ENCODE assay signal across 8 mouse cellular contexts in genomic region chr10:42957881-42958651, GRCm38 (mm10).
DNase-seq lines count a peak whose midpoint lies in the region; ATAC-seq and TF ChIP-seq lines count a peak whose summit lies in the region.

No protein-coding gene starts in this region.

- H3K9me3 ChIP-seq in embryonic facial prominence, embryonic 12.5 days: no peaks in the 10 kb centered on the region
- H3K9me3 ChIP-seq in heart, embryonic 11.5 days (replicated peaks; ENCODE audit: control insufficient read depth, low read length): no peaks in the 10 kb centered on the region
- H3K9me3 ChIP-seq in kidney, embryonic 15.5 days (replicated peaks): no peaks in the 10 kb centered on the region

- peaks cover 26% of the 10 kb centered on the region for H3K4me1 ChIP-seq in embryonic facial prominence, embryonic 12.5 days
- no peaks in the 10 kb centered on the region for H3K4me1 ChIP-seq in heart, embryonic 11.5 days (ENCODE audit: control insufficient read depth, insufficient read depth, low read length)
- peaks cover 18% of the 10 kb centered on the region for H3K4me1 ChIP-seq in kidney, embryonic 15.5 days
- 0 out of 2 replicates have a peak, but pooled peaks cover 2% of the 10 kb centered on the region for H3K4me1 ChIP-seq in liver, adult 2 months (ENCODE audit: control insufficient read depth, insufficient read depth, low read length)
- peaks cover 4% of the 10 kb centered on the region for H3K4me1 ChIP-seq in testis, adult 2 months (ENCODE audit: control insufficient read depth, insufficient read depth, low read length)

- ATAC-seq in embryonic facial prominence, embryonic 12.5 days (ENCODE audit: insufficient number of reproducible peaks, insufficient read depth, low FRiP score, low TSS enrichment): no peak
- ATAC-seq in heart, embryonic 11.5 days (replicated peaks; ENCODE audit: insufficient number of reproducible peaks, low FRiP score, low TSS enrichment): no peak
- peak; percentile 76 for ATAC-seq in kidney, embryonic 15.5 days (replicated peaks; ENCODE audit: low FRiP score)

- DNase-seq in CD4-positive helper T cell, adult 2 months (ENCODE audit: low read depth, low spot score): peak; percentile 56
- DNase-seq in adrenal gland, postnatal 25 days: peak; percentile 71
- DNase-seq in liver, adult 2 months (ENCODE audit: extremely low read depth, low read depth, low spot score): peak; percentile 27
- DNase-seq in naive thymus-derived CD4-positive, alpha-beta T cell, adult 2 months (ENCODE audit: low read depth): peak; percentile 76

- no peak for TF ChIP-seq POLR2A in liver, adult 2 months (IDR thresholded peaks at IDR 0.05; ENCODE audit: extremely low read depth, insufficient read depth, low read length)
- no peak for TF ChIP-seq POLR2A in testis, adult 2 months (IDR thresholded peaks at IDR 0.05; ENCODE audit: control insufficient read depth, low read depth, low read length)

- WGBS in embryonic facial prominence, embryonic 12.5 days: 5% methylated on average over 21 of the region's 21 CpGs
- 8% methylated on average over 21 of the region's 21 CpGs for WGBS in heart, embryonic 11.5 days (ENCODE audit: insufficient replicate concordance)
- 6% methylated on average over 21 of the region's 21 CpGs for WGBS in kidney, embryonic 15.5 days
- WGBS in liver, adult 2 months: 12% methylated on average over 21 of the region's 21 CpGs

- no peaks in the 10 kb centered on the region for H3K79me2 ChIP-seq in liver, adult 2 months (ENCODE audit: control insufficient read depth, insufficient read depth, low read length)

- peak overlapping the region; percentile 28 for H3K4me3 ChIP-seq in embryonic facial prominence, embryonic 12.5 days
- peak overlapping the region; percentile 20 for H3K4me3 ChIP-seq in heart, embryonic 11.5 days (ENCODE audit: low read depth, low read length)
- H3K4me3 ChIP-seq in kidney, embryonic 15.5 days (replicated peaks): peak overlapping the region; percentile 40
- H3K4me3 ChIP-seq in liver, adult 2 months (ENCODE audit: insufficient read depth, low read depth, low read length): no peak overlapping the region
- peak overlapping the region; percentile 59 for H3K4me3 ChIP-seq in testis, adult 2 months (ENCODE audit: control insufficient read depth, low read depth, low read length)

- H3K36me3 ChIP-seq in embryonic facial prominence, embryonic 12.5 days: no peaks in the 10 kb centered on the region
- H3K36me3 ChIP-seq in heart, embryonic 11.5 days (ENCODE audit: control insufficient read depth, insufficient read depth, low read length): no peaks in the 10 kb centered on the region
- no peaks in the 10 kb centered on the region for H3K36me3 ChIP-seq in kidney, embryonic 15.5 days
- H3K36me3 ChIP-seq in liver, adult 2 months (ENCODE audit: control insufficient read depth, insufficient read depth, low read length): no peaks in the 10 kb centered on the region
- no peaks in the 10 kb centered on the region for H3K36me3 ChIP-seq in testis, adult 2 months (ENCODE audit: control insufficient read depth, insufficient read depth, low read length)

- H3K4me2 ChIP-seq in embryonic facial prominence, embryonic 12.5 days (replicated peaks): peak overlapping the region; percentile 53
- H3K4me2 ChIP-seq in heart, embryonic 11.5 days: peak overlapping the region; percentile 56
- H3K4me2 ChIP-seq in kidney, embryonic 15.5 days: peak overlapping the region; percentile 61

- 0 out of 2 replicates have a peak, but pooled peaks cover 15% of the 10 kb centered on the region for H3K27me3 ChIP-seq in embryonic facial prominence, embryonic 12.5 days
- peaks cover 6% of the 10 kb centered on the region; the same call in 1 of the 2 replicates for H3K27me3 ChIP-seq in heart, embryonic 11.5 days (ENCODE audit: control insufficient read depth, insufficient read depth, low read length)
- peaks cover 35% of the 10 kb centered on the region for H3K27me3 ChIP-seq in kidney, embryonic 15.5 days
- no peaks in the 10 kb centered on the region; the same call in 1 of the 2 replicates for H3K27me3 ChIP-seq in liver, adult 2 months (ENCODE audit: control insufficient read depth, insufficient read depth, low read length)
- H3K27me3 ChIP-seq in testis, adult 2 months (ENCODE audit: control insufficient read depth, insufficient read depth, low read length): no peaks in the 10 kb centered on the region

- peak; percentile 81 for TF ChIP-seq CTCF in liver, adult 2 months (IDR thresholded peaks at IDR 0.05; ENCODE audit: low read depth, low read length)
- TF ChIP-seq CTCF in testis, adult 2 months (IDR thresholded peaks at IDR 0.05; ENCODE audit: control insufficient read depth, insufficient read depth, insufficient replicate concordance, low read depth, low read length): peak; percentile 73; the same call in 1 of the 2 replicates

- H3K27ac ChIP-seq in embryonic facial prominence, embryonic 12.5 days: peak overlapping the region; percentile 41; the same call in 1 of the 2 replicates
- H3K27ac ChIP-seq in heart, embryonic 11.5 days (ENCODE audit: low read depth, low read length): no peak overlapping the region
- peak overlapping the region; percentile 59; the same call in 1 of the 2 replicates for H3K27ac ChIP-seq in kidney, embryonic 15.5 days
- no peak overlapping the region for H3K27ac ChIP-seq in liver, adult 2 months (replicated peaks; ENCODE audit: insufficient read depth, low read depth, low read length)
- H3K27ac ChIP-seq in testis, adult 2 months (ENCODE audit: control insufficient read depth, insufficient read depth, low read depth, low read length): no peak overlapping the region

- H3K9ac ChIP-seq in embryonic facial prominence, embryonic 12.5 days: peak overlapping the region; percentile 33; the same call in 1 of the 2 replicates
- H3K9ac ChIP-seq in heart, embryonic 11.5 days (ENCODE audit: low read depth, low read length): peak overlapping the region; percentile 49; the same call in 1 of the 2 replicates
- H3K9ac ChIP-seq in kidney, embryonic 15.5 days: peak overlapping the region; percentile 45
- H3K9ac ChIP-seq in liver, adult 2 months (ENCODE audit: low read depth, low read length): no peak overlapping the region

Comparison
In these comparisons a context has a peak if more than half of its experiments do, and no peak if none do; other contexts are left out.
1. H3K27ac ChIP-seq: peak in embryonic facial prominence, embryonic 12.5 days (single experiment) and kidney, embryonic 15.5 days (single experiment); none in heart, embryonic 11.5 days (single experiment), liver, adult 2 months (single experiment) and testis, adult 2 months (single experiment).
2. Peak in every context shown above with its lines, with median percentiles within 50 percentile points of each other: DNase-seq and H3K4me2 ChIP-seq.